ENCODE assay signal across 18 mouse cellular contexts in the genomic region with DNA sequence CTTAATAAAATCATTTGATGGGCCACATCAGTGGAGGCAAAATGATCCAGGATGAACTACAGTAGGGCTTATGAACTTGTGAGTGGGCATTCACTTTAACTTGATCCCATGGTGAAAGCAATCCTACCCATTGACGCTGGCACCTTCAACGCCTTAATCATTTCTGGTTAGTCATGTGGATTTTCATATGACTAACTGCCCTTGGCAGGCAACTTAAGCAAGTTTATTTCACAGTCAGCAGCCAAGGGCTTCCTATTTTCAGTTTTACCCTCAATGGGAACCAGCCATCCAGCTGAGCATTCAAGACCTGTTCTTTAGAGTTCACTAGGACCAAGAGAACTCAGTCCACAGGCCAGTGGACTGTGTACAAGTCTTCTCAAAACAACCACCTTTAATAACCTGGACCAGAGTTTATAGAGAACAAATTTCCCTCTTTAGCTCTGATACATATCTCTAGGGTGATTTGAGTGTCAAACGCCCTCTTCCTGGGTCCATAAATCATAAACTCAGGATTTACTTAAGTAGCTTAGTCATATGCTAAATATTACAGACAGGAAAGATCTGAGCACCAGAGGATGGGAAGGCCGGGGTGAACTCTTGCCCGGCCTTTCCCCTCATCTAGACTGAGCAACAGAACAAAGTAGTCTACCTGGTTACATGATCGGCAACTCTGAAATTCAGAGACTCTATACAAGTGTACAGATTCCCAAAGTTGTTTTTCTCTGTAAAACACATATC.
DNase-seq lines count a peak whose midpoint lies in the region; TF ChIP-seq lines count a peak whose summit lies in the region.
"Had no signal": no experiment of that assay in that cellular context is flagged by ENCODE, and none has a peak within 500 bp of the region (broad histone marks: within the 10 kb centered on the region; RNA-seq: fewer than 3 reads in every experiment).

No protein-coding gene starts in this region.

- intact Hi-C loops in heart, postnatal 36 days (cut with DNase I) = loop anchor here (5.0 kb wide), 1 partner anchor 52 kb away; no protein-coding TSS in a partner anchor

- H3K79me2 ChIP-seq in myocyte (ENCODE audit: control insufficient read depth, insufficient read depth) = no peaks in the 10 kb centered on the region

- no peak overlapping the region for H3K4me3 ChIP-seq in lung, adult 2 months (replicated peaks; ENCODE audit: extremely low read depth, low read depth, low read length)
- no peak overlapping the region for H3K4me3 ChIP-seq in embryonic fibroblast, embryonic 13.5 days (ENCODE audit: insufficient read depth, low read length)
- no peak overlapping the region for H3K4me3 ChIP-seq in myocyte
- H3K4me3 ChIP-seq: embryonic facial prominence, embryonic 15.5 days; heart, embryonic 15.5 days; liver, embryonic 15.5 days; megakaryocyte, embryonic 14.5 days had no signal

- 49% methylated on average over 6 of the region's 6 CpGs for WGBS in lung, adult 2 months

- H3K4me2 ChIP-seq in myocyte (ENCODE audit: low read depth) = peak overlapping the region; percentile 60
- H3K4me2 ChIP-seq: embryonic facial prominence, embryonic 15.5 days; heart, embryonic 15.5 days; hindbrain, embryonic 14.5 days; liver, embryonic 15.5 days had no signal

- H3ac ChIP-seq in myocyte (ENCODE audit: control insufficient read depth, insufficient read length) = no peak overlapping the region

- H3K36me3 ChIP-seq in myocyte (ENCODE audit: control insufficient read depth, insufficient read depth) = no peaks in the 10 kb centered on the region
- H3K36me3 ChIP-seq: embryonic facial prominence, embryonic 15.5 days; heart, embryonic 15.5 days; liver, embryonic 15.5 days had no signal

- DNase-seq in heart, adult 11 months = peak; percentile 95
- DNase-seq in heart, postnatal 36 days = no peak
- peak; percentile 38 for DNase-seq in lung, postnatal 36 days
- no peak for DNase-seq in lung, adult 2 months
- DNase-seq in natural killer cell, adult 2 months (ENCODE audit: low spot score in 2 of 2) = no peak
- DNase-seq in ovary, postnatal 14 days (ENCODE audit: low spot score) = no peak
- DNase-seq: cerebellum, postnatal 36 days; forebrain, postnatal 0 days; gastrocnemius, postnatal 10 days; kidney, adult 8-10 months; right cerebral cortex, postnatal 14 days had no signal

- no peak for TF ChIP-seq POLR2A in lung, adult 2 months (IDR thresholded peaks at IDR 0.05; ENCODE audit: borderline replicate concordance, extremely low read depth, low read depth, low read length)
- no peak for TF ChIP-seq POLR2A in embryonic fibroblast, embryonic 13.5 days (IDR thresholded peaks at IDR 0.05; ENCODE audit: low read depth, low read length)
- TF ChIP-seq POLR2A in myocyte (IDR thresholded peaks at IDR 0.05; ENCODE audit: insufficient read length, low read depth) = no peak

- TF ChIP-seq CTCF in lung, adult 2 months (IDR thresholded peaks at IDR 0.05; ENCODE audit: insufficient read depth, low read length) = no peak
- TF ChIP-seq CTCF in embryonic fibroblast, embryonic 13.5 days (IDR thresholded peaks at IDR 0.05; ENCODE audit: borderline replicate concordance, insufficient read depth, low read length) = no peak

- peak overlapping the region; percentile 96 for H3K27ac ChIP-seq in embryonic fibroblast, embryonic 13.5 days (ENCODE audit: insufficient read depth, low read length)
- H3K27ac ChIP-seq: embryonic facial prominence, embryonic 15.5 days; heart, embryonic 15.5 days; hindbrain, embryonic 14.5 days; liver, embryonic 15.5 days had no signal

- peaks cover 3% of the 10 kb centered on the region; the same call in 1 of the 2 replicates for H3K4me1 ChIP-seq in lung, adult 2 months (ENCODE audit: control insufficient read depth, insufficient read depth, low read length)
- peaks cover 4% of the 10 kb centered on the region; the same call in 1 of the 2 replicates for H3K4me1 ChIP-seq in embryonic fibroblast, embryonic 13.5 days (ENCODE audit: control insufficient read depth, insufficient read depth, low read length)
- H3K4me1 ChIP-seq: embryonic facial prominence, embryonic 15.5 days; heart, embryonic 15.5 days; liver, embryonic 15.5 days; megakaryocyte, embryonic 14.5 days had no signal

- H3K27me3 ChIP-seq in myocyte (ENCODE audit: control insufficient read depth, insufficient read depth, insufficient read length) = no peaks in the 10 kb centered on the region
- H3K27me3 ChIP-seq: embryonic facial prominence, embryonic 15.5 days; heart, embryonic 15.5 days; liver, embryonic 15.5 days; megakaryocyte, embryonic 14.5 days had no signal

TF ChIP-seq in myocyte, 11 proteins besides CTCF, POLR2A, EP300 and RAD21:
- 0 out of 2 replicates have a peak, but pooled peaks have one; percentile 14 for TF ChIP-seq CEBPB (IDR thresholded peaks at IDR 0.05; ENCODE audit: insufficient read depth, poor library complexity, severe bottlenecking)
- TF ChIP-seq USF1 (IDR thresholded peaks at IDR 0.05; ENCODE audit: low read depth) = peak; percentile 46
- no peak for TF ChIP-seq TCF3 (IDR thresholded peaks at IDR 0.05; ENCODE audit: insufficient read length, low read depth)
TF ChIP-seq in myocyte: peak in this region for 2.

Comparison
In these comparisons a context has a peak if more than half of its experiments do, and no peak if none do; other contexts are left out.
1. DNase-seq: peak in heart, adult 11 months (single experiment) and lung, postnatal 36 days (single experiment); none in heart, postnatal 36 days (0 of 2), lung, adult 2 months (single experiment), natural killer cell, adult 2 months (0 of 2) and ovary, postnatal 14 days (single experiment).